Mouse (Mus musculus): ENCODE results near the gene Plod2.

Gene Plod2

GRCm38 (mm10) chr9:92555006-92555958 is 13.3 kb downstream of the Plod2 start:
- no peak for DNase-seq (ENCODE audit: low spot score in 2 of 2)

- no peak for DNase-seq (ENCODE audit: low spot score in 2 of 2)
Observed at GRCm38 (mm10) chr9:92559750-92560149, 17.7 kb downstream of the Plod2 start.

DNA sequence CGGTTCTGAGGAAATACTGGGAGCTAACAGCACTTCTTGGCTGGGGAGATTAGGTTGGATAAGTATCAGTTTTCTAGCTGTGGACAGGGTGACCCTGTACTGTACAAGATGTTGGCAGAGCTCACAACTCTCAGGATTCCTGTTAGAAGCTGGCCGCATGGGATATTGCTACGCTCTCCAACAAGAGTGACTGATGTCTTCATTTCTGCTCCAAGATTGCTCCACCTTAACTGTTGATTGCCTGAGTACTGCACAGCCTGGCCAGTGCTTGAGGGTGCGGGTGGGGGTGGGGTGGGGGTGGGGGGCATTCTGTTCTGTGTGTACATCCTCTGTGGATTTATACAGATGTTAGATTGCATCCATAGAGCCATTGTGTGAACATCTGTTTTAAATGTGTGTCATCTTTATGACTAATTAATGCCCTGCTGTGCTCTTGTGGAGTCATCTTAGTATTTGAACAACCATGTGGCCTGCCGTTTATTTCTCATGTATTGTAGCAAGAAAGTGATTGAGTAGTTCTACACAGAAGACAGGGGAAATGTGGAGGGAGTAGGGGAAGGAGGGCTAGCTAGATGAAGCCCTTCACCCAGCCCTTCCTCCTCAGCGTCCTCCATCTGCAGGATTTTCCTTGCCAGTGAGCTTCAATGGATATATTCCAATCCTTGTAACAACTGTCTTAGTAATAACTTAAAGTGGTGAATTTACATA is 19.0 kb downstream of the Plod2 start:
- DNase-seq (ENCODE audit: low spot score in 2 of 2) = no peak

GRCm38 (mm10) chr9:92562416-92562815 is 20.4 kb downstream of the Plod2 start:
- DNase-seq (ENCODE audit: low spot score in 2 of 2) = no peak

- no peak for DNase-seq (ENCODE audit: low spot score in 2 of 2)
Observed at GRCm38 (mm10) chr9:92563306-92563705, 21.3 kb downstream of the Plod2 start.

DNA sequence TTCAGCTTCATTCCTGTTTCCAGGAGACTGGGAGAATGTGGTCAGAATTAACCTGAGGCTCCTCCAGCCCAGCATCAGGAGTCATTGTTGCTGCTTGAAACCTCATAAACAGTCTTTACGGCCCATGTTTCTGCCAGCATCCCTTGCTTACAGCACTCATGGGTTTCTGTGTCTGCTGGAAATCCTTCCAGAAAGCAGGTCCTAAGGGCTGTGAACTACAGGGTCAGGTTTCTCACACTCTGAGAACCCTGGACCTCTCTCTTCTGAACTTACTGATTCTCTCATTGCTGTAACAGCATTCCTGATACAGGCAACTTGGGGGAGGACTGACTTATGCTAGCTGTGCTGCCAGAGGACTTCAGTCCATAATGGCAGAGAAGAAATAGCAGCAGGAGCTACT is 22.4 kb downstream of the Plod2 start:
- no peak for DNase-seq (ENCODE audit: low spot score in 2 of 2)

DNA sequence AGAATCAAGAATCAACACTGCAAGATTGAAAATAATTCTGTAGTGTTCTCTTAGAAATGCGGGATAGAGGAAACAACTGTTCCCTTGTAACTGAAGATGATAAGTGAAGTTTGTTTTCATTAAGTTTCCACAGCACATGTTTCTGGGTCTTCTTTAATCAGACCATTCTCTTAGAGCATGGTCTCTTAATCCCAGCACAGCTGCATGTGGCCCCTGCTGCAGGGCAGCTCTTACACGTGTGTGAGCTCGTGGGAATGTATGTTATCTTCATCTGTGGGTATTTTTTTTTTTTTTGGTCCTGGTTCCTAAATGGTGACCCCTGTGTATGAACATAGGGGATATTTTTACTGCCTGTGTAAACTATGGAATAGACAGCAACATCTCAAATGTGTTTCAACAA is 24.2 kb downstream of the Plod2 start:
- no peak for DNase-seq (ENCODE audit: low spot score in 2 of 2)

- DNase-seq (ENCODE audit: low spot score in 2 of 2) = no peak
Observed at GRCm38 (mm10) chr9:92567474-92567873, 25.5 kb downstream of the Plod2 start.

DNA sequence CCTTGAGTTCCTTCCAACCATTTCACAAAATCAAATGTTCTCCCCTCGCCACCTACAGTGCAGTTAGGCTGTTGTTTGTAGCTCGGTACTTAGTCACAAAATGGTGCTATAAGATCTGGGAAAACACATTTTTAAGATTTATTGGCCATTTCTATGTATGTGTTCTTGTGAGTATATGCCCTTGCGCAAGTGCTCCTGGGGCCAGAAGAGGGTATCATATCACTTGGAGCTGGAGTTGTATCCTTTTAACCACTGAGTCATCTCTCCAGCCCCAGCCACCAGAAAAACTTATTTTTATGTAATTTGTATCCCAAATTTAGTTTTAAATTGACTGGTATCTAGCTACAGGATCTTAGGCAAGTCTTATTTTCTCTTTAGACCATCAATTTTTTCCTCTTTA is 26.8 kb downstream of the Plod2 start:
- DNase-seq (ENCODE audit: low spot score in 2 of 2) = no peak

GRCm38 (mm10) chr9:92572376-92573108 is 30.5 kb downstream of the Plod2 start:
- no peak for DNase-seq (ENCODE audit: low spot score in 2 of 2)

DNA sequence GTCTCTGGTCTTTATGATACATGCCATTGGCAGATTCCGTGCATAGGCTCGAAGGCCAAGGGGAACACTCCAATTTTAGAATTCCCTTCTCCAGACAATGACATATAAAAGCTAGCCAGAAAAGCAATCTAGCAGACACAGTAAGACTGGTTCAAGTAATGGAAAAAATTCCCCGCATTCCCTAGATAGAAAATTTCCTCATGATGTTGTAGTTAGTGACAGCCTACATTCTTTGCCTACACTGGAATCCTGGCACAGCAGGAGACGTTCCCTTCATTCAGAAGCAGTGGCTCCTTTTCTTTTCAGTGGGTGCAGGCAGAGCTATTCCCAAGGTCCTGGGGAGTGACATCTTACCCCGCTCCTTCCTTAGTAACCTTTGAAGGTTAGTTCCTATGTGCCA is 41.9 kb downstream of the Plod2 start:
- no peak for DNase-seq (ENCODE audit: low spot score in 2 of 2)

DNA sequence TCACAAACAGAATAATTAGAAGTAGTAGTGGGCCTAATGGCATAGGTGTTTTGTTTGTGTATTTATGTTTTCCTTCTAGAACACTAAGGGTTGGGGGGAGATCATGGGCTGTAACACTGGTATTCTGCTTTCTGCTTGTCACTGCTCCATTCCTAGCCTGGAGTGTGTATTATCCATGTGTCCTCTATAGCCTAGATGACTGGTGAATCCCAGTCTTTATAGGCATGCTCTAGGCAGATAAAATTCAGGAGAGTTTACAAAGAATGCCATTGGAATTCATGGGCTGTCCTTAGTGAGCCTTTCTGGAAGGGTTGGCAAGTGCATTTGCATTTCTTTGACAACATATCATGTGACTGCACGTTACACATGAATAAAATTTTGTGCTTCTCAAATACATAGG is 44.0 kb downstream of the Plod2 start:
- DNase-seq (ENCODE audit: low spot score in 2 of 2) = no peak

- no peak for DNase-seq (ENCODE audit: low spot score in 2 of 2)
Observed at GRCm38 (mm10) chr9:92587391-92587790, 45.4 kb downstream of the Plod2 start.

DNA sequence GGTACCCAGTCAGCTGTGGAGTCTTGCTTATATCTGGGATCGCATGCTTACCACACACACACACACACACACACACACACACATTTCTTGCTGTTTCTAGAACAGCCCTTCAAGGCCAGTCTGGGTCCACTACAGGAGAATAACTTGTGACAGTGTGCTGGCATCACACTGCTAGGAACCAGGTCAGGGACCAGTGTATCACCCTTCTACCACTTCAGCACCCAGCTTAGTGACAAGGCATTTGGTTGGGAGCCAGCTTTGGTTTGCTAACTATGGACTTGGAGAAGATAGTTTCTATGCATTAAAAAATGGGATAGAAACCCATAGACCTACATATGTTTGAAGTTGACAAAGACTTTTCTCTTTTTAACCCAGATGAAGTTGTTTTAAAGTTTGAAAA is 46.2 kb downstream of the Plod2 start:
- no peak for DNase-seq (ENCODE audit: low spot score in 2 of 2)

GRCm38 (mm10) chr9:92589021-92589420 is 47.0 kb downstream of the Plod2 start:
- DNase-seq (ENCODE audit: low spot score in 2 of 2) = no peak

- DNase-seq (ENCODE audit: low spot score in 2 of 2) = no peak
Observed at GRCm38 (mm10) chr9:92591482-92591881, 49.5 kb downstream of the Plod2 start.

DNA sequence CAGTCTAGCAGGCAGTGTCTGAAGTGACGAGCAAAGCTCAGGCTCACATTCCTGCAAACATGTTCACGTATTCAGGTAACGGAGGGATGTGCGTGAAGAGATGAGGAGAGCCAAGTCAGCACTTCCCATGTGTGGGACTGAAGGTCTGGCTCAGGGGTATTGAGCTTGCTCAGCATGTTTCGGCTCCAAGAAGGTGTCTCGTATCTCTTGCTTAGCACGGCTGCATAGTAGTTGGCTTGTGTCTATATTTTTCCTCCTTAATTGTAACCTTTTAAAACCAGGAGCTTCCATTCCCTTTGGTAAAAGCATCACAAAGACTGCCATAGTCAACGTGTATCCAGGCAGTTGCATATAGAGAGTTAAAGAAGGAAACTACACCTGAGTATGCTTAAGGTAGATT is 50.7 kb downstream of the Plod2 start:
- no peak for DNase-seq (ENCODE audit: low spot score in 2 of 2)

DNA sequence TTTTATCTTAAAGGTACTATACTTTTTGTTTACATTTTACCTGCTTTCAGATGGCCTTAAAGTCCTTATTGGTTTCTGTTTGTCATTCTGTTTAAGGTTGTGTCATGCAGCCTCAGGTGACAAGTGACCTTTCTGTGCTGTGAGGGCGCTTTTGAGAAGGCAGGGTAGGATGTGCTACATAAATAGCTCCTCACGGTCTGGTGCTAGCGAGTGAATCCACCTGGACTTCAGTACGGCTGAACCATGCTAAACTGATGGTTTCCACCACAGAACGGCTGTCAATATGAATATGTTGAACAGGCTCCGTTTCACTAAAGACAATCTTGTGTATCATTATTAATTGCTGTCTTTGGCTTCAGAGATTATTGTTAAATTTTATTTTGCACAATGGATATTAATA is 52.5 kb downstream of the Plod2 start:
- no peak for DNase-seq (ENCODE audit: low spot score in 2 of 2)

GRCm38 (mm10) chr9:92595296-92595695 is 53.3 kb downstream of the Plod2 start:
- DNase-seq (ENCODE audit: low spot score in 2 of 2) = no peak

DNA sequence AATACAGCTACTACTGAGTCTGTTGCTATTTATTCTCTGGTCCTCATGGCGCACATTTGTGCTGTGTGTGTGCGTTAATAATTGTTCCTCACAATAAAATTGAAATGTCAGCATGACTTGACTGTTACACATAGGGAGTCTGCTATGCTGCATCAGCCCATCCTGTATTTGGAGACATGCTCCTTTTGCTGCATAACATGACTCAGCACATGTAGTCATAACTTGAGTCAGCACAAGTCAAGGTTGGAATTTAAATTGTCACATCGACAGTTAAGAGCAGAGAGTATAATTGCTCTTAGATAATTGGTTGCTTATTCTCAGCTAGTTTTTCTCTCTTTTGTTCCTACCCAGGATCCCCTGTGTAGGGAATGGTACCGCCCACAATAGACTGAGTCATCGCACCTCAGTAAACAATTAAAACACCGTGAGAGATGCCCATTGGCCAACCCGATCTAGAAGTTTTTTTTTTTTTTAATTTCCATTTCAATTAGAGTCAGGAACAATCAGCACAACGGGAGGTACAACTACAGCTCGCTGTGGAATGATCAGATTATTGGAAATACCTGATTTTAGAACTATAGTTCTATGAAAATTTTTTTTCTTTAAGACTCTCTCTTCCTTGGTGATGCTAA is 55.0 kb downstream of the Plod2 start:
- DNase-seq (ENCODE audit: low spot score in 2 of 2) = no peak

DNA sequence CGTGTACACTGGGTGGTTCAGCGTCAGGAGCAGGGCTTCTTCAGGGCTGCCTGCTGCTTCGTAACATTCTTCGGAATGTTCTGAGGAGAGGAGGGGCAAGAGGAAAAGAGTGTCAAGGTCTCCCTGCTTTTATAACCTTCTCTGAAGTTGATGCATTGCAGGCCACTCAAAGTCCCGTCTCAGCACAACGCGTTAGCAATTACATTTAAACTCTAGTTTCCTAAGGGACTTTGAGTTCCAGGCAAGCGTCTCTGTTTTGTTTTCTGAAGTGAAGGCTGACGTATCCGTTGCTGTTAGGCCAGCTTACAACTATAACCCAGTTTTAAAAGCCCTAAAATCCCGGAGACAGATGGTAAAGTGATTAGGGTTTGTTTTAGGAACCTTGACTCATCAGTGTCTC is 55.8 kb downstream of the Plod2 start:
- no peak for DNase-seq (ENCODE audit: low spot score in 2 of 2)

Data from left cerebral cortex, adult 9 months (tissue).